Mouse (Mus musculus): ENCODE measurements around the gene Kcnh1.

Kcnh1 gene

GRCm38 (mm10) chr1:192525711-192526350, 335.3 kb downstream of the Kcnh1 start:
- no peak for DNase-seq (ENCODE audit: low read depth, low spot score)

GRCm38 (mm10) chr1:192531490-192532146, 341.0 kb downstream of the Kcnh1 start:
- DNase-seq (ENCODE audit: low read depth, low spot score), result no peak

GRCm38 (mm10) chr1:192532212-192532611, 341.6 kb downstream of the Kcnh1 start:
- DNase-seq (ENCODE audit: low read depth, low spot score), result no peak

GRCm38 (mm10) chr1:192533016-192533415, 342.4 kb downstream of the Kcnh1 start:
- no peak for DNase-seq (ENCODE audit: low read depth, low spot score)

GRCm38 (mm10) chr1:192536440-192536839, 345.9 kb downstream of the Kcnh1 start:
- no peak for DNase-seq (ENCODE audit: low read depth, low spot score)

- DNase-seq (ENCODE audit: low read depth, low spot score), result no peak
Observed at GRCm38 (mm10) chr1:192537169-192537568, 346.6 kb downstream of the Kcnh1 start.

GRCm38 (mm10) chr1:192542093-192542492, 351.5 kb downstream of the Kcnh1 start:
- DNase-seq (ENCODE audit: low read depth, low spot score), result no peak

GRCm38 (mm10) chr1:192543686-192544085, 353.1 kb downstream of the Kcnh1 start:
- no peak for DNase-seq (ENCODE audit: low read depth, low spot score)

GRCm38 (mm10) chr1:192544091-192544490, 353.5 kb downstream of the Kcnh1 start:
- no peak for DNase-seq (ENCODE audit: low read depth, low spot score)

GRCm38 (mm10) chr1:192544901-192545300, 354.3 kb downstream of the Kcnh1 start:
- no peak for DNase-seq (ENCODE audit: low read depth, low spot score)

- no peak for DNase-seq (ENCODE audit: low read depth, low spot score)
Observed at GRCm38 (mm10) chr1:192546843-192547242, 356.3 kb downstream of the Kcnh1 start.

- DNase-seq (ENCODE audit: low read depth, low spot score), result no peak
Observed at GRCm38 (mm10) chr1:192550561-192550960, 360.0 kb downstream of the Kcnh1 start.

- DNase-seq (ENCODE audit: low read depth, low spot score), result no peak
Observed at GRCm38 (mm10) chr1:192555516-192555915, 364.9 kb downstream of the Kcnh1 start.

GRCm38 (mm10) chr1:192557978-192558594, 367.5 kb downstream of the Kcnh1 start:
- no peak for DNase-seq (ENCODE audit: low read depth, low spot score)

- DNase-seq (ENCODE audit: low read depth, low spot score), result no peak
Observed at GRCm38 (mm10) chr1:192559341-192559740, 368.8 kb downstream of the Kcnh1 start.
